Mouse (Mus musculus) right cerebral cortex, postnatal 14 days (tissue): ENCODE results near the gene Fcrl6.
A peak's percentile ranks its signal among the peaks of the same experiment; 100 is the strongest.

ENCODE experiments used
- DNase-seq: peaks from one replicate; pipeline ENCODE4 v3.0.0; 2022

The Fcrl6 gene

GRCm38 (mm10) chr1:172612745-172613144, 10.4 kb upstream of the Fcrl6 start:
- no peak for DNase-seq

- no peak for DNase-seq
Observed at GRCm38 (mm10) chr1:172611304-172611703, 9.0 kb upstream of the Fcrl6 start.

- DNase-seq = peak; percentile 42
Observed at GRCm38 (mm10) chr1:172594495-172594894, 7.9 kb downstream of the Fcrl6 start.

GRCm38 (mm10) chr1:172593956-172594355, 8.4 kb downstream of the Fcrl6 start:
- no peak for DNase-seq

- DNase-seq = no peak
Observed at GRCm38 (mm10) chr1:172593321-172593720, 9.0 kb downstream of the Fcrl6 start.

- DNase-seq = peak; percentile 21
Observed at GRCm38 (mm10) chr1:172590385-172590784, 12.0 kb downstream of the Fcrl6 start, which contains the start of gene Slamf8. Gene Slamf8, minus strand, starts transcription at chr1:172590568.

- DNase-seq = no peak
Observed at GRCm38 (mm10) chr1:172585612-172586567, 16.5 kb downstream of the Fcrl6 start.

- DNase-seq = no peak
Observed at GRCm38 (mm10) chr1:172585026-172585425, 17.3 kb downstream of the Fcrl6 start.

GRCm38 (mm10) chr1:172584271-172584670, 18.1 kb downstream of the Fcrl6 start:
- no peak for DNase-seq

- no peak for DNase-seq
Observed at GRCm38 (mm10) chr1:172582436-172582835, 19.9 kb downstream of the Fcrl6 start.

- no peak for DNase-seq
Observed at GRCm38 (mm10) chr1:172580116-172580515, 22.2 kb downstream of the Fcrl6 start.

GRCm38 (mm10) chr1:172567758-172568157, 34.6 kb downstream of the Fcrl6 start:
- DNase-seq = no peak

- DNase-seq = no peak
Observed at GRCm38 (mm10) chr1:172566131-172566530, 36.2 kb downstream of the Fcrl6 start.

- no peak for DNase-seq
Observed at GRCm38 (mm10) chr1:172563465-172563828, 38.9 kb downstream of the Fcrl6 start.

GRCm38 (mm10) chr1:172562641-172563464, 39.5 kb downstream of the Fcrl6 start:
- DNase-seq = peak; percentile 52

- no peak for DNase-seq
Observed at GRCm38 (mm10) chr1:172555638-172556037, 46.7 kb downstream of the Fcrl6 start, which contains the start of gene Vsig8. Gene Vsig8, plus strand, starts transcription at chr1:172555938.

GRCm38 (mm10) chr1:172552623-172553022, 49.7 kb downstream of the Fcrl6 start:
- DNase-seq = no peak

- DNase-seq = no peak
Observed at GRCm38 (mm10) chr1:172551009-172551408, 51.3 kb downstream of the Fcrl6 start.

GRCm38 (mm10) chr1:172550551-172550951, 51.8 kb downstream of the Fcrl6 start:
- DNase-seq = peak; percentile 40

- no peak for DNase-seq
Observed at GRCm38 (mm10) chr1:172549717-172550116, 52.6 kb downstream of the Fcrl6 start.

- no peak for DNase-seq
Observed at GRCm38 (mm10) chr1:172549314-172549713, 53.0 kb downstream of the Fcrl6 start.

- DNase-seq = no peak
Observed at GRCm38 (mm10) chr1:172548501-172548900, 53.9 kb downstream of the Fcrl6 start.
